Mouse (Mus musculus): ENCODE measurements around the gene Enpp4. TPM values are rescaled to one million over a fixed set of nuclear protein-coding genes. Genes with fewer than 3 reads are reported as not detected.

Gene Enpp4
- polyA plus RNA-seq (2012), result not detected in 2 replicates

GRCm38 (mm10) chr17:44105287-44106138, at the start of gene Enpp4:
Gene Enpp4, minus strand, starts transcription at chr17:44105809.
- TF ChIP-seq GATA1 (IDR thresholded peaks at IDR 0.05; ENCODE audit: low read length), result no peak

GRCm38 (mm10) chr17:44155204-44155603, 49.6 kb upstream of the Enpp4 start:
- TF ChIP-seq GATA1 (IDR thresholded peaks at IDR 0.05; ENCODE audit: low read length), result no peak

- no peak for TF ChIP-seq GATA1 (IDR thresholded peaks at IDR 0.05; ENCODE audit: low read length)
Observed at GRCm38 (mm10) chr17:44153871-44154270, 48.3 kb upstream of the Enpp4 start.

- no peak for TF ChIP-seq GATA1 (IDR thresholded peaks at IDR 0.05; ENCODE audit: low read length)
Observed at GRCm38 (mm10) chr17:44151889-44152288, 46.3 kb upstream of the Enpp4 start.

- no peak for TF ChIP-seq GATA1 (IDR thresholded peaks at IDR 0.05; ENCODE audit: low read length)
Observed at GRCm38 (mm10) chr17:44151130-44151529, 45.5 kb upstream of the Enpp4 start.

GRCm38 (mm10) chr17:44148109-44148846, 42.7 kb upstream of the Enpp4 start:
- no peak for TF ChIP-seq GATA1 (IDR thresholded peaks at IDR 0.05; ENCODE audit: low read length)

- no peak for TF ChIP-seq GATA1 (IDR thresholded peaks at IDR 0.05; ENCODE audit: low read length)
Observed at GRCm38 (mm10) chr17:44145806-44146205, 40.2 kb upstream of the Enpp4 start.

- TF ChIP-seq GATA1 (IDR thresholded peaks at IDR 0.05; ENCODE audit: low read length), result no peak
Observed at GRCm38 (mm10) chr17:44136863-44137640, 31.4 kb upstream of the Enpp4 start.

- no peak for TF ChIP-seq GATA1 (IDR thresholded peaks at IDR 0.05; ENCODE audit: low read length)
Observed at GRCm38 (mm10) chr17:44136018-44136417, 30.4 kb upstream of the Enpp4 start.

GRCm38 (mm10) chr17:44134545-44134944, 28.9 kb upstream of the Enpp4 start:
- no peak for TF ChIP-seq GATA1 (IDR thresholded peaks at IDR 0.05; ENCODE audit: low read length)

- TF ChIP-seq GATA1 (IDR thresholded peaks at IDR 0.05; ENCODE audit: low read length), result no peak
Observed at GRCm38 (mm10) chr17:44134106-44134505, 28.5 kb upstream of the Enpp4 start.

- TF ChIP-seq GATA1 (IDR thresholded peaks at IDR 0.05; ENCODE audit: low read length), result no peak
Observed at GRCm38 (mm10) chr17:44130429-44130828, 24.8 kb upstream of the Enpp4 start.

- no peak for TF ChIP-seq GATA1 (IDR thresholded peaks at IDR 0.05; ENCODE audit: low read length)
Observed at GRCm38 (mm10) chr17:44129092-44129750, 23.6 kb upstream of the Enpp4 start.

GRCm38 (mm10) chr17:44121366-44122100, 15.9 kb upstream of the Enpp4 start:
- no peak for TF ChIP-seq GATA1 (IDR thresholded peaks at IDR 0.05; ENCODE audit: low read length)

GRCm38 (mm10) chr17:44118231-44118630, 12.6 kb upstream of the Enpp4 start:
- no peak for TF ChIP-seq GATA1 (IDR thresholded peaks at IDR 0.05; ENCODE audit: low read length)
